Mouse (Mus musculus) stomach, postnatal 0 days (tissue): Measurements from ENCODE around the gene Hk1. TPM values are rescaled to one million over a fixed set of nuclear protein-coding genes. Genes with fewer than 3 reads are reported as not detected.

ENCODE experiments used
- ATAC-seq: fragments of 200-750 bp; cut with Nextera tagmentation; 2 replicates; pipeline ENCODE4 v1.8.0; 2017; ENCODE audit not compliant: low FRiP score, low TSS enrichment
- DNase-seq: peaks from one replicate; pipeline ENCODE4 v3.0.0-alpha.2; 2016; ENCODE audit warnings: low spot score
- H3K27ac ChIP-seq: fragments of 300-500 bp; sonication (generic); replicated peaks from 2 replicates; pipeline ENCODE4 v1.5.1; 2014; ENCODE audit warnings: mild to moderate bottlenecking, control low read depth
- H3K27me3 ChIP-seq: fragments of 300-500 bp; sonication (generic); 2 replicates; pipeline ENCODE4 v1.6.1; 2014; ENCODE audit warnings: low read length; ENCODE audit not compliant: control insufficient read depth, insufficient read depth
- H3K36me3 ChIP-seq: fragments of 300-500 bp; sonication (generic); 2 replicates; pipeline ENCODE4 v1.6.1; 2014; ENCODE audit warnings: low read length, mixed read lengths; ENCODE audit not compliant: control insufficient read depth, insufficient read depth
- H3K4me1 ChIP-seq: fragments of 300-500 bp; sonication (generic); replicated peaks from 2 replicates; pipeline ENCODE4 v1.6.1; 2014; ENCODE audit warnings: antibody characterized with exemption; ENCODE audit not compliant: control insufficient read depth, insufficient read depth
- H3K4me2 ChIP-seq: fragments of 300-500 bp; sonication (generic); replicated peaks from 2 replicates; pipeline ENCODE4 v1.6.1; 2014; ENCODE audit warnings: low read depth, mild to moderate bottlenecking, control low read depth, moderate library complexity
- H3K4me3 ChIP-seq: fragments of 300-500 bp; sonication (generic); 2 replicates; pipeline ENCODE4 v1.5.1; 2014; ENCODE audit warnings: low read depth, low read length, control low read depth
- H3K9ac ChIP-seq: fragments of 300-500 bp; sonication (generic); 2 replicates; pipeline ENCODE4 v1.6.1; 2014; ENCODE audit warnings: mild to moderate bottlenecking, low read length, control low read depth, mixed read lengths
- H3K9me3 ChIP-seq: fragments of 300-500 bp; sonication (generic); 2 replicates; pipeline ENCODE4 v1.6.1; 2016; ENCODE audit warnings: low read length; ENCODE audit not compliant: control insufficient read depth
- CTCF ChIP-seq: IDR thresholded peaks from 2 replicates; pipeline ENCODE4 v1.5.1; 2016; ENCODE audit warnings: antibody characterized with exemption, low read depth, mild to moderate bottlenecking, moderate library complexity
- EP300 ChIP-seq: optimal IDR thresholded peaks from 2 replicates; pipeline ENCODE3; 2016; ENCODE audit warnings: antibody characterized with exemption
- WGBS: fragments of 180-500 bp; shearing (Covaris S2); extraction: QIAGEN DNeasy Blood & Tissue Kit; methylation state at CpG from one replicate; pipeline ENCODE4 v1.1.7; 2014; 5-methylcytosine and 5-hydroxymethylcytosine counted together
- polyA plus RNA-seq: library from polyadenylated mRNA; unstranded; fragments of >200 nt; fragmentation: Nextera tagmentation; extraction: Ambion mirVana; gene quantifications from 2 replicates; pipeline ENCODE4 v1.2.1, GENCODE M21; 2015

The Hk1 gene
- polyA plus RNA-seq, 1 experiment from 2014 or later = 36.5 TPM

DNA sequence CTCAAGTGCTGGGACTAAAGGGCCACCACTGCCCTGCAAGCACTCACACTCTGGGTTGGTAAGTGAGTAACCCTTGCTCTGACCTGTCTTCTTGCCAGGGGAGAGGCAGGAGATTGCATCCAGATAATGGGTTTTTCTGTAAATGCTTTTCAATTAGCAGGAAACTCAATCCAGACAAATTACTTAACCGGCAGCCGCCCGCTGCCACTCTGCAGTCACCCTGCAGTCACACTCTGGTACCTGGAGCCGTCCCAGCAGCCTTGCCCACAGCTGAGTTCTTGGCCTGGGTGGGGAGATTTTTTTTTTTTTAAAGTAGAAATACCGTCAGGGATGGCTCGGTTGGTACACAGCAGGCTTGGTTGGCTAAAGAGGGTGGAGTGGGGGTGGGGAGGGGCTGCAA is 151.6 kb downstream of the Hk1 start:
- Histone ChIP-seq H3K27me3 (no peaks in the 10 kb centered on the region), H3K4me3 (peak overlapping the region; percentile 71; the same call in 1 of the 2 replicates), H3K36me3 (no peaks in the 10 kb centered on the region), H3K9me3 (no peaks in the 10 kb centered on the region), H3K9ac (0 out of 2 replicates have a peak overlapping the region, but pooled peaks have one; percentile 3), H3K27ac (peak overlapping the region; percentile 2; the same call in 1 of the 2 replicates), H3K4me2 (peak overlapping the region; percentile 78), H3K4me1 (peaks cover 3% of the 10 kb centered on the region; the same call in 1 of the 2 replicates)
- DNase-seq (no peak), ATAC-seq (no peak)
- TF ChIP-seq CTCF = no peak
- TF ChIP-seq EP300 = no peak
- WGBS = 45% methylated on average over 6 of the region's 6 CpGs

DNA sequence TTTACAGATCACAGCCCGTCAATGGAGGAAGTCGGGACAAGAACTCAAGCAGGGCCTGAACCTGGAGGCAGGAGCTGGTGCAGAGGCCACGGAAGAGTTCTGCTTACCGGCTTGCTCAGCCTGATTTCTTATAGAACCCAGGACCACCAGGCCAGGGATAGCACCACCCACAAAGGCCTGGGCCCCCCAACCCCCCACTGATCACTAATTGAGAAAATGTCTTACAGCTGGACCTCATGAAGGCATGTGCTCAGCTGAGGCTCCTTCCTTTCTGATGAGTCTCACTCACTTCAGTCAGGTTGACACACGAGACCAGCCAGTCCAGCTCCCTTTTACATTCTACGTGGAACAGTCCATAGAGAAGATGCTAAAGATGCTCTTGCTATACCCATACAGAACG is 153.9 kb downstream of the Hk1 start:
- H3K9ac ChIP-seq = no peak overlapping the region
- no peaks in the 10 kb centered on the region for H3K27me3 ChIP-seq
- no peaks in the 10 kb centered on the region for H3K9me3 ChIP-seq
- H3K4me3 ChIP-seq = no peak overlapping the region
- WGBS = 65% methylated on average over 7 of the region's 7 CpGs
- no peak overlapping the region for H3K27ac ChIP-seq
- no peak overlapping the region for H3K4me2 ChIP-seq
- TF ChIP-seq EP300 = no peak
- no peak for TF ChIP-seq CTCF
- H3K36me3 ChIP-seq = no peaks in the 10 kb centered on the region
- no peak for DNase-seq
- H3K4me1 ChIP-seq = peaks cover 4% of the 10 kb centered on the region; the same call in 1 of the 2 replicates
- ATAC-seq = no peak

DNA sequence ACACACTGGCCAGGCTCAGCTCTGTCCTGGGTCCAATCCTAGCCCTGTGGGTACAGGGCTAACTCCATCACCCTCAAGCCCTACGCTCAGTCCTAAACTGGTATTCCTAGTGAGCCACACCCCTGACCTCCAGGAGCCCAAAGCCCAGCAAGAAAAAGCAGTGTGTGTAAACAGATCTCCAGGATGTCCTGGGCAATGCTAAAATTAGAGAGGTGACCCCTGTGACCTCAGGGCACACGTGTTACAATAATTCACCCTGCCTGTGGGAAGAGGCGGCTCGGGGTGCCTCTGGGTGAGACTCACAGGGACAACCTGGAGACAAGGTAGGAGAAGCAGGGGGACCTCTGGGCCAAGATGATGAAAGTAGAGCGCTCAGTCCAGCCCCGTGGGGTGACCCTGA is 155.5 kb downstream of the Hk1 start:
- no peak overlapping the region for H3K4me3 ChIP-seq
- TF ChIP-seq EP300 = no peak
- no peak for TF ChIP-seq CTCF
- DNase-seq (no peak), ATAC-seq (no peak)
- H3K27me3 ChIP-seq = no peaks in the 10 kb centered on the region
- H3K9me3 ChIP-seq = no peaks in the 10 kb centered on the region
- no peak overlapping the region for H3K9ac ChIP-seq
- H3K4me2 ChIP-seq = no peak overlapping the region
- no peaks in the 10 kb centered on the region for H3K36me3 ChIP-seq
- WGBS = 39% methylated on average over 6 of the region's 6 CpGs
- peak overlapping the region; percentile 92 for H3K27ac ChIP-seq
- H3K4me1 ChIP-seq = peaks cover 6% of the 10 kb centered on the region; the same call in 1 of the 2 replicates

DNA sequence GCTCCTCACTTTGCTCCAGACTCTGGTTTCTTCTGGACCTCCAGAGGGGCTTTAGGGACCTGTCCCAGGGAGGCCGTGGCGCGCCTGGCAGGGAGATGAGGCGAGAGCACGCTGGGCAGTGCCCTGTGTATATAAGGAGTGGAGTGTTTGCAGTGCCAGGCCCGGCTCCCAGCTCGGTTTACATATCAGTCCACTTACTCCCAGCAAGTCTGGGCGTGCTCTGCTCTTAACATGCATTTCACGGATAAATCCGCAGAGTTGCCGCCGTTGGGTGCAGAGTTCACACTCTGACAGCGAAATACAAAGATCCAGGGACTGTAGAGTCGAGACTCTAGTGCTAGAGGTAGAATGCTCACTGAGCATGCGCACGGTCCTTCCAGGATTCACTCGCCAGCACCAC is 156.9 kb downstream of the Hk1 start:
- H3K9me3 ChIP-seq = no peaks in the 10 kb centered on the region
- H3K4me3 ChIP-seq = no peak overlapping the region
- H3K36me3 ChIP-seq = no peaks in the 10 kb centered on the region
- ATAC-seq (peak; percentile 84), DNase-seq (peak; percentile 89)
- peak overlapping the region; percentile 92 for H3K27ac ChIP-seq
- WGBS = 40% methylated on average over 17 of the region's 17 CpGs
- H3K27me3 ChIP-seq = no peaks in the 10 kb centered on the region
- TF ChIP-seq EP300 (no peak), CTCF (no peak)
- no peak overlapping the region for H3K9ac ChIP-seq
- peaks cover 8% of the 10 kb centered on the region; the same call in 1 of the 2 replicates for H3K4me1 ChIP-seq
- H3K4me2 ChIP-seq = no peak overlapping the region

DNA sequence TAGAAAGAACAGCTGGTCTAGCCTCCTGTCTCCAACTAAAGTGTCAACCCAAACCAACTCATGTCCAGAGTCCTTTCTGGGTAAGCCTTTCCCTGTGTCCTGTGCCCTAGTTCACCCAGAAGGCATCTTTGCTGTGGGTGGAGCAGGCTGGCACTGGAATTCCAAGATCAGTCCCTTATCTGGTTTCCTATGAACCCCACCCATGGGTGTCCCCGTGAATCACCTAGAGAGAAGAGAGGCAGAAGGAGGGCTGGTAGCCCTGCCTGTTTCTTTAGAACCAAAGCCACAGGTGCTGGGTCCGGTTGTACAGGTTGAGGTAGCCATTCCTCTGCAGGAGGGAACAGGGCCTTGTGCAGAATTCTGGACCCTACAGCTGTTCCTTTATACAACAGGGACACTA is 158.1 kb downstream of the Hk1 start:
- H3K27me3 ChIP-seq = no peaks in the 10 kb centered on the region
- H3K9me3 ChIP-seq = no peaks in the 10 kb centered on the region
- H3K4me2 ChIP-seq = 0 out of 2 replicates have a peak overlapping the region, but pooled peaks have one; percentile 23
- no peaks in the 10 kb centered on the region for H3K36me3 ChIP-seq
- peak overlapping the region; percentile 92 for H3K27ac ChIP-seq
- TF ChIP-seq EP300 (no peak), CTCF (peak; percentile 25)
- 51% methylated on average over 2 of the region's 2 CpGs for WGBS
- H3K4me1 ChIP-seq = peaks cover 12% of the 10 kb centered on the region; the same call in 1 of the 2 replicates
- H3K4me3 ChIP-seq = no peak overlapping the region
- peak; percentile 82 for DNase-seq
- ATAC-seq = peak; percentile 74
- H3K9ac ChIP-seq = no peak overlapping the region

DNA sequence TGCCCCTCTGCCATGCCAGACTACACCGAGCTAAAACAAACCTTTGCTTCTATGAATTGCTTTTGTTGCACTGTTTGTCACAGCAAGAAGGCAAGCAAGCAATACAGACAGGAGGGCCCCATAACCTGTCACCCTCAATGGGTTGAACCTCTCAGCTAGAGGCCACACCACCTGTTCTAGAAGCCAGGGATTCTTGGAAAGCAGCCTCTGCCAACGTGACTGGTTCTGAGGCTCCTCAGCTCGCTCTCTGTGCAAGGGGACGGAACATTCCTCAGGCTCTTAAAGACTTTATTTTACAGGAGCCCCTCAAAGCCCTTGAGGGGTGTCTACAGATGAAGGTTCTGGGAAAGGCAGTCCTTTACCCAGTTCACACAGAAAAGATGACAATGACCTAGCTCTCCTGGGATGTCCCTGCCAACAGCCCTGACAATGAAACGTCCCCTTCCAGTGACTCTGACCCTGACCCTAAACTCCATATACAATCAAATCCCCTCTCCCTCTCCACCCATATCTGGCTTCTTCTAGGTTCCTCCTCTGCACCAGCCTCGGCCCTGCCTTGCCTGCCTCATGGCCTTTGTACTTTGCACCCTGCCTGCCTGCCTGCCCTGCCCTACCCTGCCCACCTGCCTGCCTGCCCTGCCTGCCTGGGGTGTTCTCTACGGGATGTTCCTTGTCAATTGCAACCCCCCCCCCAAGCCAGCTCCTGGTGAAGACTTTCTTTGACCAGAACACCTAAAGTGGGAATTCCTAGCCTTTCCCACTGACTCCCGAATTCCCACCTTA is 158.8 kb downstream of the Hk1 start:
- H3K9me3 ChIP-seq = no peaks in the 10 kb centered on the region
- H3K9ac ChIP-seq = no peak overlapping the region
- 51% methylated on average over 8 of the region's 8 CpGs for WGBS
- peak; percentile 82 for ATAC-seq
- H3K27me3 ChIP-seq = no peaks in the 10 kb centered on the region
- H3K4me2 ChIP-seq = peak overlapping the region; percentile 23; the same call in 1 of the 2 replicates
- DNase-seq = peak; percentile 87
- no peaks in the 10 kb centered on the region for H3K36me3 ChIP-seq
- TF ChIP-seq CTCF (no peak), EP300 (no peak)
- peak overlapping the region; percentile 92 for H3K27ac ChIP-seq
- H3K4me3 ChIP-seq = no peak overlapping the region
- peaks cover 12% of the 10 kb centered on the region; the same call in 1 of the 2 replicates for H3K4me1 ChIP-seq

Other genes with a start within 250 kb of the Hk1 start
- gene Neurog3, start 246.8 kb downstream of the Hk1 start, polyA plus RNA-seq = 0.79 and 1.2 TPM in 2 replicates
- 30.6 and 33.4 TPM in 2 replicates for gene Fam241b, start 236.0 kb downstream of the Hk1 start, polyA plus RNA-seq
- 97.4 and 112 TPM in 2 replicates for gene Tspan15, start 148.7 kb downstream of the Hk1 start, polyA plus RNA-seq
- gene Tacr2, start 127.5 kb downstream of the Hk1 start, polyA plus RNA-seq = 1.3 and 1.6 TPM in 2 replicates
- gene Hkdc1, start 42.6 kb upstream of the Hk1 start, polyA plus RNA-seq = 5.5 and 5.6 TPM in 2 replicates
- gene 4930507D05Rik, start 69.6 kb upstream of the Hk1 start, polyA plus RNA-seq = 0.21 and 0.23 TPM in 2 replicates
- gene Supv3l1, start 69.8 kb upstream of the Hk1 start, polyA plus RNA-seq = 12.6 and 13.9 TPM in 2 replicates
- gene Vps26a, start 106.9 kb upstream of the Hk1 start, polyA plus RNA-seq = 59.6 and 60.4 TPM in 2 replicates
- 12.5 and 14.2 TPM in 2 replicates for gene Srgn, start 147.5 kb upstream of the Hk1 start, polyA plus RNA-seq
- 16.4 and 16.8 TPM in 2 replicates for gene Kif1bp, start 198.5 kb upstream of the Hk1 start, polyA plus RNA-seq
- 11.1 and 11.2 TPM in 2 replicates for gene Ddx21, start 222.4 kb upstream of the Hk1 start, polyA plus RNA-seq